Mouse (Mus musculus): Measurements from ENCODE around the gene Ptar1.

DNA sequence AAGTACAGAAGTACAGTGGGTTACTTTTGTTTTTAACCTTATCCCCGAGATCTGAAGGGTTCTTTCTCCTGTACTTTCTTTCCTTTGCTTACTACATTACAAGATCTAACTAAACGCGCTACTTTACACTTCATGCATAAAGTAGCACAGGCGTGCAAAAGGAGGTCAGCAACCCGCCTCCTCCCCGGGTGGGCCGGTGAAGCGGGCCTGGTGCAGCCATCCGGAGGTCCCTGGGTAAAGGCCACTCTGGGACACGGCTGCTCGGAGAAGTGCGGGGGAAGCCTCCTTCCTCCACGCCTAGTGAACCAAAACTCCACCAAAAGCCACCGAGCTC lies 300 bp upstream of the Ptar1 start:
- TF ChIP-seq MAX (IDR thresholded peaks at IDR 0.05) (no peak), CTCF (IDR thresholded peaks at IDR 0.05; ENCODE audit: control insufficient read depth, insufficient read depth, insufficient read length) (no peak), MYOG (IDR thresholded peaks at IDR 0.05; ENCODE audit: control insufficient read depth, extremely low read depth, insufficient read length) (no peak), CEBPB (IDR thresholded peaks at IDR 0.05; ENCODE audit: low read depth) (no peak), USF1 (IDR thresholded peaks at IDR 0.05; ENCODE audit: low read depth) (no peak), MYOD1 (IDR thresholded peaks at IDR 0.05; ENCODE audit: control insufficient read depth, insufficient read length, low read depth) (no peak), FOSL1 (IDR thresholded peaks at IDR 0.05; ENCODE audit: insufficient read depth, low read length, poor library complexity, severe bottlenecking) (no peak)
